Mouse (Mus musculus): ENCODE results near the gene Rfxap.
"Not testable (repeated sequence)": the region's sequence is repeated elsewhere in the genome, so short reads cannot be mapped to it uniquely, and the experiment has no call there.

Rfxap gene

GRCm38 (mm10) chr3:54766034-54766433, 41.6 kb downstream of the Rfxap start:
- no peak for DNase-seq (ENCODE audit: low spot score)

GRCm38 (mm10) chr3:54765521-54765920, 42.1 kb downstream of the Rfxap start:
- not testable (repeated sequence) for DNase-seq (ENCODE audit: low spot score)

GRCm38 (mm10) chr3:54764418-54764817, 43.2 kb downstream of the Rfxap start:
- peak; percentile 83 for DNase-seq (ENCODE audit: low spot score)

GRCm38 (mm10) chr3:54761258-54761657, 46.3 kb downstream of the Rfxap start:
- no peak for DNase-seq (ENCODE audit: low spot score)

- no peak for DNase-seq (ENCODE audit: low spot score)
Observed at GRCm38 (mm10) chr3:54760321-54761115, 47.1 kb downstream of the Rfxap start.

GRCm38 (mm10) chr3:54759211-54759610, 48.4 kb downstream of the Rfxap start:
- DNase-seq (ENCODE audit: low spot score) = no peak

- no peak for DNase-seq (ENCODE audit: low spot score)
Observed at GRCm38 (mm10) chr3:54757446-54757845, 50.1 kb downstream of the Rfxap start.

- DNase-seq (ENCODE audit: low spot score) = peak; percentile 55
Observed at GRCm38 (mm10) chr3:54756058-54756457, 51.5 kb downstream of the Rfxap start.

- peak; percentile 88 for DNase-seq (ENCODE audit: low spot score)
Observed at GRCm38 (mm10) chr3:54755145-54756041, 52.2 kb downstream of the Rfxap start, which contains the start of gene Smad9. Smad9 (plus strand) TSS chr3:54755582.

- no peak for DNase-seq (ENCODE audit: low spot score)
Observed at GRCm38 (mm10) chr3:54753411-54753810, 54.2 kb downstream of the Rfxap start.

Measured in MN1 (cell line).